In the genomic region with DNA sequence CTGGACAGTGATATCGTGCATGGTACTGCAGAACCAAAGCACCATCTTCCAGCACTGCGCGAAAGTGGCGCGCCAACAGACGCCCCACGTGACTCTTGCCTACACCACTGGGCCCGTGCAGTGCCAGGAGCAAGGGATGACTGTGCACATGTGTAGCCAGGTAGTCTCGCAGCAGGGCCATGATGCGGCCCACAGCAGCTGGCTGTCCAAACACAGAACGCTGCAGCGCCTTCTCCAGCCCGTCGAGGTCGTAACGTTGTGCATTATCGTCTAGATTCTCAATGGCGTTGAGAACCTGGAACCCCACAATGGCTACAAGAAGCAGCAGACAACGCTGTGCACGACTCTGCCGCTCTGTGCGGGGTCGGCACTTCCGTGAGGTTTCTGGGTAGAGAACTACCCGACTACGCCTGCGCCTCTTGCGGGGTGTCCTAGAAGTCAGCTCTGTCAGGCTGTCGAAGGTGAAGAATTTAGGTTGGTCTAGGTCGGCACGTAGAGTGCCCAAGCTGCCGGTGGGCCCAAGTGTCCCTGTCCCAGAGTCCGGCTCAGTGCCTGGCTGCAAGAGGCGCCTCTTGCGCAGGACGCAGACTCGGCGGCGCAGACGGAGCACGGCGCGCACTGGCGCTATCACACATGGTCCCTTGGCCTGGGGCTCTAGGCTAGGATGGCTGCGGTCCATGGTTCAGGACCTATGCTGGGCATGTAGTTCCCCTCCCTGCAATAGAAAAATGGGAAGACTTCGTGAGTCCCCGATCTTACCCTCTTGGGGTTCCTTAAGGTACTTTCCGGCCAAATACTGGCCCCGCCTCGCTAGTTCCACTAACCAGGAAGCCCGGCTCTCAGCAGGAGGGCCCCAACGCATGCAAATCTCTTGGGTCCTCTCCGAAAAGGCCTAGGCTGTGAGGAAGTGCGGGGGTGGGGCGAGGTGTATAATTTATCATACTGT, we compare ENCODE assay signal across 1 mouse cellular context.
A peak's percentile ranks its signal among the peaks of the same experiment; 100 is the strongest.
TF ChIP-seq lines count a peak whose summit lies in the region.

No protein-coding gene starts in this region.

TF ChIP-seq in MEL, 35 proteins besides CTCF, POLR2A, EP300 and RAD21:
- peak; percentile 76 for TF ChIP-seq MYC (IDR thresholded peaks at IDR 0.05; ENCODE audit: low read depth, low read length)
- TF ChIP-seq BHLHE40 (IDR thresholded peaks at IDR 0.05; ENCODE audit: borderline replicate concordance, low read depth, low read length) = peak; percentile 50; the same call in 1 of the 2 replicates
- no peak; the same call in 1 of the 2 replicates for TF ChIP-seq KAT2A (conservative IDR thresholded peaks at IDR 0.05; ENCODE audit: low read depth, low read length)
- TF ChIP-seq MAZ (IDR thresholded peaks at IDR 0.05; ENCODE audit: low read depth, low read length) = no peak
- TF ChIP-seq SIN3A (IDR thresholded peaks at IDR 0.05; ENCODE audit: low read length) = peak; percentile 53
- no peak for TF ChIP-seq TAL1 (IDR thresholded peaks at IDR 0.05; ENCODE audit: low read length)
- TF ChIP-seq GATA1 (IDR thresholded peaks at IDR 0.05; ENCODE audit: low read depth, low read length) = no peak
- no peak for TF ChIP-seq SMC3 (IDR thresholded peaks at IDR 0.05; ENCODE audit: low read depth, low read length)
- TF ChIP-seq MAFK (IDR thresholded peaks at IDR 0.05; ENCODE audit: borderline replicate concordance, low read depth, low read length) = no peak
- no peak for TF ChIP-seq CHD1 (IDR thresholded peaks at IDR 0.05; ENCODE audit: low read depth, low read length)
- no peak for TF ChIP-seq ZNF384 (IDR thresholded peaks at IDR 0.05; ENCODE audit: low read depth, low read length)
- TF ChIP-seq TCF12 (IDR thresholded peaks at IDR 0.05; ENCODE audit: low read depth, low read length) = 0 out of 2 replicates have a peak, but pooled peaks have one; percentile 47
- peak; percentile 91 for TF ChIP-seq MAX (IDR thresholded peaks at IDR 0.05; ENCODE audit: low read length)
- peak; percentile 85 for TF ChIP-seq ZMIZ1 (IDR thresholded peaks at IDR 0.05; ENCODE audit: low read depth, low read length)
- peak; percentile 75 for TF ChIP-seq NELFE (IDR thresholded peaks at IDR 0.05; ENCODE audit: low read depth, low read length)
- peak in 1 of 2 experiments; percentile 67; a peak in 3 of 4 replicates for TF ChIP-seq USF2 (IDR thresholded peaks at IDR 0.05; ENCODE audit: borderline replicate concordance in 1 of 2, insufficient read depth in 1 of 2, low read depth in 1 of 2, low read length in 2 of 2)
- no peak for TF ChIP-seq CHD2 (IDR thresholded peaks at IDR 0.05; ENCODE audit: low read length)
- TF ChIP-seq TBP (IDR thresholded peaks at IDR 0.05; ENCODE audit: low read depth, low read length) = peak; percentile 68
- no peak for TF ChIP-seq MYB (IDR thresholded peaks at IDR 0.05; ENCODE audit: low read depth, low read length)
- no peak for TF ChIP-seq JUND (IDR thresholded peaks at IDR 0.05; ENCODE audit: low read depth, low read length)
- peak; percentile 61 for TF ChIP-seq HCFC1 (IDR thresholded peaks at IDR 0.05; ENCODE audit: low read depth, low read length)
- TF ChIP-seq RCOR1 (IDR thresholded peaks at IDR 0.05; ENCODE audit: low read depth, low read length) = no peak; the same call in 1 of the 2 replicates
- TF ChIP-seq POLR2AphosphoS2 (IDR thresholded peaks at IDR 0.05; ENCODE audit: low read length) = peak; percentile 59; the same call in 1 of the 2 replicates
- no peak for TF ChIP-seq POLR2AphosphoS5 (IDR thresholded peaks at IDR 0.05; ENCODE audit: borderline replicate concordance, low read depth, low read length)
- TF ChIP-seq MXI1 (IDR thresholded peaks at IDR 0.05; ENCODE audit: low read depth, low read length) = no peak; the same call in none of the 2 replicates
- TF ChIP-seq ZKSCAN1 (IDR thresholded peaks at IDR 0.05; ENCODE audit: low read depth, low read length) = no peak
- 0 out of 2 replicates have a peak, but pooled peaks have one; percentile 62 for TF ChIP-seq UBTF (IDR thresholded peaks at IDR 0.05; ENCODE audit: borderline replicate concordance, insufficient read depth, low read depth, low read length)
- no peak for TF ChIP-seq ZC3H11A (IDR thresholded peaks at IDR 0.05; ENCODE audit: low read depth, low read length)
- peak; percentile 58; the same call in 1 of the 2 replicates for TF ChIP-seq E2F4 (IDR thresholded peaks at IDR 0.05; ENCODE audit: borderline replicate concordance, low read depth, low read length)
- TF ChIP-seq ETS1 (IDR thresholded peaks at IDR 0.05; ENCODE audit: low read depth, low read length) = peak; percentile 64
- no peak for TF ChIP-seq MEF2A (IDR thresholded peaks at IDR 0.05; ENCODE audit: extremely low read depth, insufficient replicate concordance, low read depth, low read length, poor library complexity, severe bottlenecking)
- TF ChIP-seq USF1 (IDR thresholded peaks at IDR 0.05; ENCODE audit: low read depth, low read length) = peak; percentile 95
- TF ChIP-seq NRF1 (IDR thresholded peaks at IDR 0.05; ENCODE audit: insufficient read depth, low read depth, low read length, poor library complexity, severe bottlenecking) = peak; percentile 63; the same call in 1 of the 2 replicates
- TF ChIP-seq GABPA (IDR thresholded peaks at IDR 0.05; ENCODE audit: low read depth, low read length) = no peak
- TF ChIP-seq ELF1 (IDR thresholded peaks at IDR 0.05; ENCODE audit: low read depth, low read length) = peak; percentile 94
